Mouse (Mus musculus): Measurements from ENCODE around the gene Smug1.

Smug1 gene

DNA sequence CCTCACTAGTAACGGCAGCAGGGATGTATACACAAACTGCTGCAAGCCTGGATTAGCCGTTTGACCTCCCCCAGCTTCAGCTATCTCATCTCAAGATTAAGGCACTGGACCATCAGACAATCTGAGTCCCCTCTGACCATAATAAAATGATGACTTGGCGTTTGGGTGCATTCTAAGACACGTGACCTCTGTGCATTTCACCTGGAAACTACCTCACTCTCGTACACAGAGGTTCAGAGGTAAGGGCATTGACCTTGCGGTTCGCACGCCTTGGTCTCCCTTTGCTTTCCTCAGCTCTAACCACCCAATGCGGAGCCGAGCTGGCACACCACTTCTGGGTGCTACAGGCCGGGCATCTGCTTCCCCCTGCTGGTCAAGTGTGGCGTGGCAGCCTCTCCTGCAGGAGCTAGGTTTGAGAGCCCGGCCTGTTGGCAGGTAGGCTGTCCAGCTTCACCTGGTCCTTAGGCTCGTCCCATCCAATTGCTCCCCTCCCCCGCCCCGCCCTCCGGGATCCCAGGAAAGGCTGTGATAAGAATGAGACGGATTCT lies 10.1 kb upstream of the Smug1 start:
- peak; percentile 97 for DNase-seq

DNA sequence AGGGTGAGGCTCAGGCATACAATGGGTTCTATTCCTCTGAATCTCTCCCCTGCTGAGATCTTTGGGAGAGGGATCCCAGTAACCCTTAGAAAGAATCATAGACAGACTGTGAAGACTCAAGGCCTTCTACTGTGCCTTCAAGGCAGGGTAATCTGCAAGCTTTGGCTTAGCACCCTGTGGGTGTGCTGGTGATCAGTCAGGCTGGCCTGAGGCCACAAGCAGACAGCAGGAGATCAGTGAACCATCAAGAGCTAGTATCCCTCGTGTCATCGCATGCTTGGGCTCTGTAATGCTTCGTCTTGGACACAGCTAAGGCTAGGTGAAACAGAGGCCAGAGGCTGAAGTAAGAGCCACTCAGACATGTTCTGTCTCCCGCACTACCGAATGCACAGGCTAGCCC lies 6.4 kb upstream of the Smug1 start:
- no peak for DNase-seq

DNA sequence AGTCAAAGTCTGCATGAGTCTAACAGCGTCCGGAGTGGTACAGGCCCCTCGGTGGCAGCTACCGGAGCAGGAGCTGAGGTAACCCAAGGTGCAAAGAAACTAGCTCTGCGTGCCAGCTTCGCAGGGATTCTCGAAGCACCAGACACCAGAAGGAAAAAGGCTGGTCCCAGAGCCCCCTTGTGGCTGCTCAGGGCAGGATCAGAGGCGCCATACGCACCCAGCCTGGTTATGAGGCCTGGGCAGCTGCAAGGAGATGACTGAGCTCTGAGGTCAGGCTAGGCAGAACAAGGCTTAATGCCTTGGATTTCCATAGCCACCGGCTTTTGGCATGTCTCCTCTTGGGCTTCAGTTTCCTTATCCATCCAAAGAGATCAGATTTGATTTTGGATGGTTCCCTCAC lies 5.6 kb upstream of the Smug1 start:
- peak; percentile 71 for DNase-seq

DNA sequence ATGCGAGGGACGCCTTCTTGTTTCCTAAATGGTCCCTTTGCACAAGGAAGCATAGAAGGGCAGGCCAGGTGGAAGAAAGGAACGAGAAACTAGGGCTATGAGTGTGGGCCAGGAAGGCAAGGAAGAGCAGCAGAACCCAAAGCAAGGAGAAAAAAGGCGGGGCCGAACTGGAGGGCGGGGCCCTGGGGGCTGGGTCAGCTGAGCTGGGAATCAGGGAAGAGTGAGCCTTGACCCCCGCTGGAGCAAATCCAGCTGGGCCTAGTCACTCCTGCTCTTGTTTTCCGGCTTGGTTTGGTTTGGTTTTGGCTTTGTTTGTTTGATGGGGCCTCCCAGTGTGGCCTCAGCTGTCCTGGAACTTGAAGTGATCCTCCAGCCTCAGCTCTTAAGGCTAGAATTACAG lies 4.4 kb upstream of the Smug1 start:
- DNase-seq = no peak

DNA sequence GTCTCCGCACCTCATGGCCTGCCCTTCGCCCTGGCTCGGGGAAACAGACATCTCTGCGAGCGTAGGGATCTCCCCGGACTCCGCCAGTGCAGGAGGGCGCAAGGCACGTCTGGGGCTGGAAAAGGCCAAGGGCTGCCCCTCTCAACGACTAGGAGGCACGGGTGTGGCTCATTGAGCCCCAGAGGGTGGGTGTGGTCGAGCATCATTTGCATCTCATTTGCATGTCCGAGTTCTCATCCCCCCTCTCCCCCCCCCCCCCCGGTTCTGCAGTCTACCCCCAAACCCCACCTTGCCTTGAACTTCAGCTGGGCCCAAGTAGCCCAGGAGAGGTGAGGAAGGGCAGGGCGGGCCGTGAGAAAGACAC lies 3.4 kb upstream of the Smug1 start:
- no peak for DNase-seq

DNA sequence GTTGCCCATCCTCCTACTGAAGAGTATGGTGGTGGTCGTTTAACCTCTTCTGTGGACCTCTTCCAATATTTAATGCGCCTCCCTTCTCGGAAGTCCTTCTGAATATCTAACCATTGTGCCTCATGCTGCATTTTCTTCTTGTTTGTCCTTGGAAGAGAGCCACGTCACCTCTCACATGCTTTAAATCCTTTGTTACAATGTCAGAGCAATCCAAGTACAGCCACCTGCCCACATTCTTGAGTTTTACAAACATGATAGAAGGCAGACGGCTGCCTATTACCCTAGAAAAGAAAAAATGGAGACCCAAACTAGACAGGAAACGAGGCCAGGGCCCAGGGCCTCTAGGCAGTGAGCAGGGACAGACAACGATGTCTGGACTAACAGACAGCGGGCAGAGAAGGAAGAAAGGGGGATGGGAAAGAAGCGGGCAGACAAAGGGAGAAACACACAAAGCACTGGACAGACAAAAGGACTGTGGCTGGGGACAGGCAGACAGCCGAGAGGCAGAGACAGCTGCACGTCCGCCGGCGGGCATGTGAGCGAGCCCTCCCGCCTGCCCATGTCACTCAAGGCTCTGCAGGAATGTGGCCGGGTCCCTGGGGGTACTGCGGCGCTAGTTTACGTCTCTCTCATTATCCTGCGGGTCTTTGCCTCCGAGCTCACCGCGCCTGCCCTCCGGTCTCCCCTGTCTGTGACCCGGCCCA lies 2.9 kb upstream of the Smug1 start:
- no peak for DNase-seq

DNA sequence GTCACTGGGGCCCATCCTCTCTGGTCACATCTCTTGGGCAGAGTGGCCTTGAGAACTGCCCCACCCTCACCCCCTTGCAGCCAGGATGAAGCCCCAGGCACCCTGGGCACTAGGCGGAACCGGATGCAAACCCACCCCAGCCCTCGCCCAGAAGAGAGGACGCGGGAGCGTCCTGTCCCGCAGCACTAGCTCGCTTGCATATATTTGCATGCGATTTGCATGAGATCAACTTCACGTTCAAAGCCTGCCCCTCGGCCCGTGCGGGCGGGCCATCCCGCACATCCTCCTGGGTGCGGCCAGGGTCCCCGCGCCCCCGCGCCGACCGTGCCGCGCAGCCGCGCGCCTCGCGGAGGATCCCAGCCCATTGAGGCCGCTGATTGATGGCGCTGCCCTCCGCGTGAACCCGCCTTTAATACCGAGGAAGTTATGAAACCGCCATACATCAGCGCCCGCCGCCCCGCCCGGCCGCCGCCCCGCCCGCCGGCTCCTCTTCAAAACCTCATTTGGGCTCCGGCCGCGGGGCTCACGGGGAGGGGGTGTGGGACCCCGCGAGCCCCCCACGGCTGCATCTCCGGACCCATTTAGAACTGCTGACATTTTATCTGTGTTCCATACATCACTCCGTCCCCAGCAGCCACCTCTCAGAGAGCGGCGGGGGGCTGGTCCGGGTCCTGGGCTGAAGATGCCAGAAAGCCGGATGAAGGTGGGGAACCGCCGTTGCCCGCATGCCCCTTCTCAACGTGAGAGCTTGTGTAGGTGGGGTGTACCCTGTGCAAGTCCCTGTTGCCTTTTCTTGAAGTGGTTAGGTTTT lies 2.1 kb upstream of the Smug1 start:
- DNase-seq = no peak

DNA sequence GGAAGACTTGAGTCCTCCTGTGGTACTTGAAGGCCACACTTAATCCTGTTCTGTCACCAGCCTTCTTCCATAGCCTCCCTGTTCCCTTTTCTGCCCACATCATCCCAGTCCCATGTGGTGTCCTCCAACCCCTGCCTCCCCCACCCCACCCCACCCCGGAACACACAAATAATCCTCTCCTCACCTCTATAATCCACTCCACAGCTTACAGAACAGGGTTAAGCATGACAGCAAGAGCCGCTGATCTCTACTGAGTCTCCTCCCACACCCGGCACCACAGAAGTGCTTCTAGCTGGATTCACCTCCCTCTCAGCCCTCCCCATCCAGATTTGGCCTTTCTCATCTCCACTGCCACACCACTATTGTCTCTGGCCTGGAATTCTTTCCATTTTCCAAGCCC lies 894 bp upstream of the Smug1 start:
- DNase-seq = no peak

DNA sequence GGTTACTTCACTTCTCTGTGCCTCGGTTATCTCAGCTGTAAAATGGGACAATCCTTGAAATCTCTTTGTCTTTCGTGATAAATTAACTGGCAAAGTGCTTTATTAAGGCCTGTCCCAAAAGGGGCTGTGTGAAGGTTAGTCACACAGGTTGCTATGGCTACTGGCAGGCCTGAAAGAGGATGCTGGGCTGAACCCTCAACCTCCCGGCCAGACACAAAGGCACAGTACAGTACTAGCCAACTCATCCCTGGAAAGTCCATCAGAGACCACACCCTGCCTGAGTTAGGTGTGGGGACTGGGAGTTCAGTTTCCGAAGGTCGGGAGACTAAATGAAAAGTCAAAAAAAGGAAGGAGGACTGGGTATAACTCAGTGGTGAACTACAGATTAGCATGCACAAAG lies 968 bp downstream of the Smug1 start:
- no peak for DNase-seq

DNA sequence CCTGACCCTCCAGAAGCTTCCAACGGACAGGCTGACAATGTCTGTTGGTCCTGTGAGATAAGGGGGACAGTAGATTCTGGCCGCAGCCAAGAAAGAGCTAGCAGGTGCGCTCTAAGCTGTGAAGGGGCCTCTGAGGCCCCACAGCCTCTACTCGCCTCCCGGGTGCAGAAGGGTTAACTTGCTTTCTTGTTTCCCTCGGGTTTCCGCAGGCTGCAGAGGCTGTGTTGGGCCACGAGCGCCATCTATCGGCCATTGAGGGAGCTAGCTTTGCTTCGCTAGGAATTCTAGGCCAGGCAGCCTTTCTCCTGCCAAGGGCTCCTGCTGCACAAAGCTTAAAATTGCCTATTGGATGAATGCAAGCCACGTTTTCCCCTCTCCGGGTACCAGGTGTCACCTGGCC lies 1.5 kb downstream of the Smug1 start:
- peak; percentile 95 for DNase-seq

DNA sequence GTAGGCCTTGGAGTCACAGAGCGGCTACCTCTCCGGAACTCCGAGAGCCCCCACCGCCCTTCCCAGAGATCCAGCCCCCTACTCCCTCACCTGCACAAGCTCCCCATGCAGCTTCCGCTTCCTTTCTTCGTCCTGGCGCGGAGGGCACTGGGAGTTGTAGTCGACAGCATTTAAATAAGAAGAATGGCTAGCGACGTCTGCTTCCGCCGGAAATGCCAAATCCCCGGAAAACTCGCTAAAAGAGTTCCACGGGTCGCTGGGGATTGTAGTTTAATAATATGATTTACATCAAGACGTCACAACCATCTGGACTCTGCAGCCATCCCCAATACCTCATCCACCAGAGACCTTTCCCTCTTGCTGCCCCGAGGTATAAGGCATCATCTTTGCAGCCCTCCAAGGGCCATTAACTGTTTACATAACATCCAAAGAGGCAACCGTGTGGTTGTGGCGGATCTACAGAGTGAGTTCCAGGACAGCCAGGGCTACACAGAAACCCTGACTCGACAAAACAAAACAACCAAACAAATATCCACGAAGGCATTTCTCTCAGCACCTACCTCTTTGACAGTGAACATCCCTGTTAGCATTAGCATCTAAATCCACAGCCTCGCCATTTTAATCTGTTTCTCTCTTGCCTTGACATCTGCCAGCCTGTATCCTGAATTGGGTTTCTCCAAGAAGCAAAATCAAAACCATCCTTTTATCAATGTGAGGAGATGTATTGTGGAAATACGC lies 3.5 kb downstream of the Smug1 start:
- peak; percentile 86 for DNase-seq

DNA sequence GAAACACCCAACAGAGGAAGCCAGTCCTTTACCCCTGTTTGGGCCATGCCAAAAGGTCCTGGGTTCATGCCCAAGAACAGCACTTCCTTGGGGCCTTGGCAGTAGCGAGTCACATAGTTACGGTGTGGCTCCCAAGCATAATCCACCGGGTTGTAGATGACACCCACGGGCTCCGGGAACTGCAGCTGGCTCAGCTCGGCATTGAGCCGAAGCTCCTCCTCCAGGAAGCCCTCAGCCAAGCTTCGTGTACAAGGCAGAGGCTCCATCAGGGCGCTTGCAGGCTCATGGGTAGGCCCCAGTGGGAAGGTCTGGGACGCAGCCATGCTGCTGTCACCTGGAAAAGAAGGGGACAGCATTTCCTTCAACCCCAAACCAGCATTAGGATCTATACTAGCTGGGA lies 9.3 kb downstream of the Smug1 start:
- no peak for DNase-seq

DNA sequence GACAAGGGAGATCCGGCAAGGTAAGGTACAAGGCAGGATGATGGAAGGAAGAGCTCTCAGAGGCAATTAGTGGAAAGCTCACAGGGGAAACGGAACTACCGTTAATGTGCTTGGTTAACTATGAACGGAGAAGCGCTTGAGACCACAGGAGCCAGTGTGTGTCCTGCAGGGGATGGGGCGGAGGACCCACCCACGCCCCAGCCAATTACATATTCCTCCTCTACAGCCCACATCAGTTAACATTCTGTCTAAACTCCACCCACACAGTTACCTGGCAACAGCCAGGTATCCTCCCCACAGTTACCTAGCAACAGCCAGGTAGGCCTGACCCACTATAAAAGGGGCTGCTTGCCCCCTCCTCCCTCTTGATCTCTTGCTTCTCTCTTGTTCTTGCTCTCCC lies 10.0 kb downstream of the Smug1 start:
- DNase-seq = no peak

DNA sequence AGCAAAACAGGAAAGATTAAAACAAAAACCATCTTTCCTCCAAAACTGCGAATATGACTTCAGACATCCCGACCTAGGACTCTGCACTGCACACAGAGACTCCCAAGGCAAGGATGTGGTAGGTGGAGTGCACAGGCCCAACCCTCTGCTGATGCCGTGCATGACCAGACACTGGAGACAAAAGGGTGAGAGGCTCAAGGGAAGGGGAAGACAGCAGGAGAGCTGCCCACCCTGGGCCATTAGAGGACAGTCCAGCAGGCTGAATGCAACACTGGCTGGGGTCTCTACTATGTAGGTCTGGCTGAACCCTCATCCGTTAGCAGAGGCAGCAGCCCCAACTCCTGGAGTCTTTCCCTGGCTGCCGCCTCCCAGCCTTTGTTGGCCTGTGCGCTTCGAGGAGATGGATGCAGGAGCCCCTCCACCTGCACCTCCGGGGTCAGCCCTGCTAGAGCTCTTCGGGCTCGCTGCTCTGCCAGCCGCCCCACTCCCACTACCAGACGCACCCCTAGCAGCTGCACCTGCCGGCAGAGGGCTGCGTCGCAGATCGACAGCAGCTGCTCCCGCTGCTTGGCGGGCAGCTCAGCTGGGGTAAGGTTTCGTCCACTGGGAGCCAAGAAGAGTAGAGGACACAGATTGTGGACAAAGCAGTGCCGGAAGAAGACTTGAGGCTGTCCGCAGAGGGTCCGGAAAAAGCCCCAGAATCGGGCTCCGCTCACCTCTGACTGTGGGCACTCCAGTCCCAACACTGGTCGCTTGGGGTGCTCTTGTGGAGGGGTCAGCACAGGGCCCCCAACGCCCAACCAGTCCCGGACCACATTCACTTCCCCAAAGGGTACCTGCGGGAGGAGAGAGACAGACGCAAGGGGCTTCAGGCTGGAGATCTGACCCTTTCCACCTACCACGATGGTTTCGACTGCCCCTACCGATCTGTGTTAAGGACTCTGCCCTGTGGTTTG lies 11.2 kb downstream of the Smug1 start:
- no peak for DNase-seq

DNA sequence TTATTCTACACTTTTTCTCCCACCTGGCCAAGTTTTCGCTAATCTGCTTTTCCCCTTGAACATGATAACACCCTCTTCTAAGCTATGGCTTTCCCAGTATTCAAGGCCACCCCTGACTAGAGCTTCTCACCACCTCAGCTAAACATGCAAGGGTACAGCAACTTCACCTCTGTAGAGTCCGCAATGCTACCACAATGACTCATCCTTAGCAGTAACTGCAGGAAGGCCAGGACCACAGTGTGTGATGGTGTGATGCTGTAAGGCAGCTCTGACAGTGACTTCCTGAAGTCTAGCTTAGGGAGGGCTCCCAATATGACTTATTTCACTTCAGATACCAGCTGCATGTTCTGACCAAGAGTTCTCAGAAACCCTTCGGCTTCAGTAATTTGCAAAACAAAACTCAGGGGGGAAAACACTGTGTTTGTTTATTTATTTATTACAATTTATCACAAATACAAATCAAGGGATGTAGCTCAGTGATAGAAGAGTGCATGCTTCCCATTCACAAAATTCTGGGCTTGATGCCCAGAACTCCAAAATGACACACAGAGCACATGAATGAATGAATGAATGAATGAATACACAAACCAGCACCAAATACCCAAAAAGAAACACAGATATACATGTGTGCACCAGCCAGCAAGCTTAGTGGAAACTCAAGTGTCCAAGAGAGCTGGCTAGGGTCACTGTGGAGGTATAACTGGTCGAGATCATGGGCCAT lies 13.8 kb downstream of the Smug1 start:
- no peak for DNase-seq

DNA sequence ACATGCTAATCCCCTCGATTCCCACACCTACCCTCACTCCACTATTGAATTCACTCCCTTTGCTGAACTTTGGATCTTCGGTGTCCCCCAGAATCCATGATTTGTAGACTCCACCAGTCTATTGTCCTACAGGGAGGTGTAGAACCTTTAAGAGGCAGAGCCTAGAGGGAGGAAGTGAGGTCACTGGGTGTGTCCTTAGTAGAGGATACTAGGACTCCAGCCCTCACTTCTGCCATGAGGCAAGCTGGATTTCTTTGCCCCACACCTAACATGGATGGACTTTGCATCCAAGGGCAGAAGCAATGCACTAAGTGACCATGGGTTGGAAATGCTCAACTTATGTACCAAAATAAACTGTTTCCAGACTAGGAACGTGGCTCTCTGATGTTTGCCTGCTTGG lies 14.5 kb downstream of the Smug1 start:
- no peak for DNase-seq

DNA sequence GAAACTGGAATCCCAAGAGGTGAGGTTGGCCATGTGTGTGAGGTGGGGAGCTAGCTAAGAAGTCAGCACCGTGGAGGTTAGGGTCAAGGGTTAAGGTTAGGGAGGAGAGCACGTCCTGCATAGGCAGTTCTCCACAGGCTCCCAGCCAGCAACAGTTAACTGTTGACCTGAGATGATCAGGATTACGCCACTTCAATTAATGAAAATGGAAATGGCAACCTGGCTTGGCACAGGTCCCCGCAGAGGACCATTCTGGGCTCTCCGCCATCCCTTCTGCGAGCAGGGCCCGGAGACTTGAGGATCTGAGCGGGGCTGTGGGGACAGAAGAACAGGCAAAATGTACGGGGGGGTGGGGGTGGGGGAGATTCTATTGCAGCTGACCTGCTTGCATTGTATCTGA lies 19.1 kb downstream of the Smug1 start:
- DNase-seq = peak; percentile 22

DNA sequence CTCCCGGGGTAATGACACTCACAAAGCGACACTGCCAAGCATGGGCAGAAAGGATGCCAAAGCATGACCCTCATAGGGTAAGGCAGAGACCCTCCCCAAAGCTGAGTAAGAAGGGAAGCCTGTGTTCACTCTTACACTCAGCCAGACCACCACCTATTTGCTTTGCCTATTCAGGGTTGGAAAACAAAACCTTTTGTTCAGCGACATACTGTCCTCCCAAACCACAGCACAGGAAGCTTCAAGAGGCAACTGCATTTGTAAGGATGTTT lies 19.5 kb downstream of the Smug1 start:
- DNase-seq = no peak

DNA sequence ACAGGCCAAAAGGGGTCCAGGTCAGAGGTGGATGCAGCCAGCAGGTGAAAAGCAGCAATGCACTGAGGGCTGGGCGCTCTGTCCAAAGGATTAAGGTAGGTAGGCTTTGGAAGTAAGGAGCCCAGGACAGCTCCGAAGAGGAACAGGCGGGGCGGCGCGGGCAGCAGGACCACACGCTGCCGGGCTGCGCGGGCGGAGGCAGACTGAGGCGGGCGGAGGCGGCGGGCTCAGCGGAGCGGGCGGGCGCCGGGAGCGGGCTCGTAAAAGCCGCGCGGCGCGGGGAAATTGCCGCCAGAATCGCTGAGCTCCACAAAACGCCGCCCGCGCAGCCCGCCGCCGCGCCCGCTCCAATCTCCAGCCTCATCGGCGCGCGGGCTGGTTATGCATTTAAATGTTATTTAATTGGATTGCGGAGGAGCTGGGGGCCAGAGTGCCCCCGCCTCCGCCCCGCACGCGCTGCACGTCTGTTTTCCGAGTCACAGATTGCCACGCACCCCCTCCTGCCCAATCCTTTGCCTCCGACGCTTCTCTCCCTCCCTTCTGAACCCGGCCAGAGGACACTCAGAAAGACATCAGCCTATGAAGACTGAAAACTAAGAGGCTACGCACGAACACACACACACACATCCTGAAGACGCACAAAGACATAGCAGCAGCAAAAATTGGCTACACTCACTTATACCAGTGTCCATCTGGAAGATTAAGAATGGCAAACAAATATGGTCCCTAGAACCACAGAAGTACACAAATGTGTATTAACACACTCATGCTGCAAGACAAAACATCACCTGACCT lies 20.1 kb downstream of the Smug1 start:
- peak; percentile 75 for DNase-seq

DNA sequence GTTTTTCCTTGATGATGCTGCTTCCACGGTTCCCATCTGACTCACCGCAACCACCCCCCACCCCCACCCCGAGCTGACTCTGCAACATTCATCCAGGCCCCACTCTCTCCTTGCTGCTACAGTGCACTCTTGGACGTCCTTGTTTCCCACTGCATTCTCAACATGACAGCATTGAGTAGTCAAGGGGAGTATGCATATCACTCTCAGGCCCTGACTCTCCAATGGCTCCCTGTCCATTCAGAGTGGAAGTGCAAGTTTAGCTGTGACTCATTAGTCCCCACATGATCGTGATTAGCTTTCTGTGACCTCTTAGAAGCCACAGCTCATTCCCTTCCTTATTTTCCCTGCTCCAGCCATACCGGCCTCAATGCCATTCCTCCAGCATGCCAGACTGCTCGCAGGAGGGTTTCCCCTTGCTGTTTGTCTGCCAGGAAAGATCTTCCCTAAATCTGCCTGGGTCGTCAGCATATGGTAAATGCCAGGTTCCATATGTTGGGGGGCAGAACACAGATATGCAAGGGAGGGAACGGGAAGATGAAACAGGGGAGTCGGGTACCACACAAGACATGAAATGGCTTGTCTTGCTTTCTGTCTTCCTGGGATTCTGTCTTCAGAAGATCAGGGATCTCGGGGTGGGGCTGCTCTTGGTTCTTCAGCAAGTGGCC lies 21.1 kb downstream of the Smug1 start:
- DNase-seq = no peak

DNA sequence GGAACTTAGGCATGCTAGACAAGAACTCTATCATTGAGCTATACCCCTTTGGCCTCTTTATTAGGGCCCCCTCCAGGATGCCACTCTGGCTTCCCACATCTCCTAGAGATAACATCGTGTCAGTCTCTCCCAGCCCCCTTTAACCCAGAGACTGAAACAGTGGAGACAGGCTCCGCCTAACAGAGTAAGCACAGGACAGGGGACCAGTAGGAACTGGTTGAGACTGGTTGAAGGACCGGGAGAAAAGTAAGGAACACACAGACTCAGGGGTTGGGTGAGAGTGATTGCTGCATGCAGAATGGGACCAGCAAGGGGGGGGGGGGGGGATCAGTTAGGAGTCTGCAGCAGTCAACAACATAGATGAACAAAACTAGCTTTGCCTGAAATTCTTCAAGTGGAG lies 22.7 kb downstream of the Smug1 start:
- DNase-seq = no peak
